Mouse (Mus musculus) MEL (cell line): ENCODE measurements at regions not wholly inside any gene's neighbourhood (a gene's known extent, or its start where the extent isn't known, plus 50 kb on each side); places are given as distances from the start of the nearest gene placed in this dataset.

Experiments
- CHD2 ChIP-seq: IDR thresholded peaks from 2 replicates; pipeline ENCODE4 v1.6.1; 2011; ENCODE audit warnings: low read length, improper control_type of control experiment
- CTCF ChIP-seq, 3 experiments: IDR thresholded peaks in 2 of 3; conservative IDR thresholded peaks in 1 of 3; 2 replicates each; pipeline ENCODE4 v1.5.1; 2011 to 2012; ENCODE audit warnings: low read length in 3 of 3, low read depth in 2 of 3, mild to moderate bottlenecking in 2 of 3, improper control_type of control experiment in 1 of 3, inconsistent platforms in 1 of 3, mixed read lengths in 1 of 3, moderate library complexity in 1 of 3; ENCODE audit not compliant: control insufficient read depth in 1 of 3, insufficient read depth in 1 of 3, poor library complexity in 1 of 3, severe bottlenecking in 1 of 3
- EP300 ChIP-seq, 2 experiments: IDR thresholded peaks; 2 replicates each; pipeline ENCODE4 v1.6.1; 2011; ENCODE audit warnings: improper control_type of control experiment in 2 of 2, low read length in 2 of 2, low read depth in 1 of 2, mild to moderate bottlenecking in 1 of 2
- ETS1 ChIP-seq: IDR thresholded peaks from 2 replicates; pipeline ENCODE4 v1.6.1; 2012; ENCODE audit warnings: low read depth, mild to moderate bottlenecking, inconsistent platforms, low read length, improper control_type of control experiment, moderate library complexity
- GATA1 ChIP-seq: IDR thresholded peaks from 2 replicates; pipeline ENCODE4 v1.6.1; 2011; ENCODE audit warnings: low read depth, low read length, improper control_type of control experiment
- NELFE ChIP-seq: IDR thresholded peaks from 2 replicates; pipeline ENCODE4 v1.6.1; 2011; ENCODE audit warnings: low read depth, low read length, improper control_type of control experiment
- UBTF ChIP-seq: IDR thresholded peaks from 2 replicates; pipeline ENCODE4 v1.6.1; 2012; ENCODE audit warnings: low read depth, mild to moderate bottlenecking, inconsistent platforms, low read length, improper control_type of control experiment, moderate library complexity, borderline replicate concordance; ENCODE audit not compliant: insufficient read depth
- ZMIZ1 ChIP-seq: IDR thresholded peaks from 2 replicates; pipeline ENCODE4 v1.6.1; 2012; ENCODE audit warnings: low read depth, mild to moderate bottlenecking, inconsistent platforms, low read length, improper control_type of control experiment, moderate library complexity

DNA sequence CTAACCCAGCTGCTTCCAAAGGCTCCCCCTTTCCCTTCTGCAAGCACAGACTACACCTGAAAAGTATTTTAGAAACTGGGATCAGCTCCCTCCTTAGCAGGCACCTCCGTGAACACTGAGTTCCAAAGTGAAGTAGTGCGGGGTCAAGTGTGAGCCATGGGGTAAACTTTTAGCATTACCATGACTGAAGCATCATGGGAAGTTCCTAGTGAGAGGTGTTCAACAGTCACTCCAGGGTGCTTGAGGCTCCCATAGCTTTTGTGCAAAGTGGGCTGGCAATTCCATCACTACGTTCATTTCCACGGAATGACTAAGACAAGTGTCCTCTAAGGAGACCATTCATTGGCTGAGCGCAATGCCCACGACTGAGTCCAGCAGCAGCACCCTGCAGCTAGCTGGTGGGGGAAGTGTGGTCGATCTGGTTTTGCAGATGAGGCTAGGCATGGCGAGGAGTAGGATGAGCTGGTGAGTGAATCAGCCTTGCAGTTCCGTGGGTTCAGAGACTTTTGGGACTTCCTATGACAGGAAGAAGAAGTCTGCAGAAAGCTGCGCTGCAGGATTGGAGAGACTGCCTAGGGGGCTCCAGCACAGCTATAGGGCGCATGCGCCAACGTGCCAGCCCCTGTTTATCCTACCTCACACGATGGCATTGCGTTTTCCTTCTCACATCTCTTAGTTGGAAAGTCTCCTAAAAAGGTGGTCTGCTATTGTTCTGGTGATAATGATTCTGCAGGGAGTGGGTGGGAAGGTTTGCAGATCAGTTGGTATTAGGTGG is 73.4 kb downstream of the Fam43a start:
- TF ChIP-seq CHD2 (no peak), ZMIZ1 (no peak), UBTF (no peak), CTCF (IDR thresholded peaks at IDR 0.05 in 2 of 3, conservative IDR thresholded peaks at IDR 0.05 in 1 of 3; ENCODE audit: control insufficient read depth in 1 of 3, insufficient read depth in 1 of 3, low read depth in 2 of 3, low read length in 3 of 3, poor library complexity in 1 of 3, severe bottlenecking in 1 of 3) (no peak), GATA1 (no peak), EP300 (IDR thresholded peaks at IDR 0.05; ENCODE audit: low read depth in 1 of 2, low read length in 2 of 2) (no peak), NELFE (no peak), ETS1 (no peak)
